Mouse (Mus musculus): ENCODE results near the gene Morn2.

Gene Morn2

DNA sequence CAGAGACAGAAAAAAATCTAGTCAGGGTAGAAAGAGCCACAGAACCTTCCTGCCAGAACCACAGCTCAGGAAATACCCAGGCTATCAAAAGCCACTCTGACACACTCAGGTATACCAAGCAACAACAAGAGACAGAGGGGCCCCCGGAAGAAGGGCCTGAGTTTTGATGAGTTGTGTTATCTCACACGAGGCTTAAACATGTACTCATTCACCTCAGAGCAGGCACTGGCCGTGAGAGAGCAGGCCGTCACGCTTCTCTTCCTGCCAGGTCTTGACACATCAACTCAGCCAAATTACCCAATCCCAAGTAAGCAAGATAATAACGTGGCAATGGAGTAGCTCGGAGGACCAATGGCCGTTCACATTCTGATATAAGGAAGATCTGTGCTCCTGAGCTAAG, 33.7 kb downstream of the Morn2 start:
- no peak for DNase-seq (ENCODE audit: low read depth, low spot score)

DNA sequence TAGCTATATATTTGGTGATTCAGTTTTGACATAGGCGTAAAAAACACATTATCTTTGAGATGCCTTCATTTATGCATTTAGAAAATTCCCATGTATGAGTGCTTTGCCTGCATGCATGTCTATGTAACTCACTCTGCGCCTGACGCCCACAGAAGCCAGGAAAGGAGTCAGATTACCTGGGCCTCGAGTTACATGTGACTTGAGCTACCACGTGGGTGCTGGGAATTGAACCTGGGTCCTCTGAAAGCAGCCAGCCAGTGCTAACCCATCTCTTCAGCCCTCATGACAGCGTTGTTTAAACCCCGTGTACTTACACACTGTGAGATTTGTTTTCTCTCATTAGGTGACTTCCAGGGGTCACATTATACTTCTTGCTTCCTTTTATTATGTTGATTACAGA, 34.5 kb downstream of the Morn2 start:
- DNase-seq (ENCODE audit: low read depth, low spot score) = no peak

DNA sequence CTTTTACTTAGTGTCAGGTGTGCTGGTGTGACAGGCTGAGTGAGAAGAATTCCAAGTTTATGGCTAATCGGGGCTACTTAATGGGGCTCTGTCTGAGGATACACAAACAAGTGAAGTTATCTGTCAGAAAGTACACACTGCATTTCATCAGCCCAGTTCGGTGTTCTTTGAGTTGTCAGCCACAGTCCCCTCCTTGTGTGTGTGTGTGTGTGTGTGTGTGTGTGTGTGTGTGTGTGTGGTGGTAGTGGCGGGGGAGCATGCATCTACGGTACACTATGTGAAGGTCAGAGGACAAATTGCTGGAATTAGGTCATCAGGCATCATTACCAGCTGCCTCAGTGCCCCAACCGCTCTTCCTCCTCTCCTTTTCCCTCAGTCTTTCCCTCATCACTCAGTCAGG, 35.5 kb downstream of the Morn2 start:
- DNase-seq (ENCODE audit: low read depth, low spot score) = no peak

DNA sequence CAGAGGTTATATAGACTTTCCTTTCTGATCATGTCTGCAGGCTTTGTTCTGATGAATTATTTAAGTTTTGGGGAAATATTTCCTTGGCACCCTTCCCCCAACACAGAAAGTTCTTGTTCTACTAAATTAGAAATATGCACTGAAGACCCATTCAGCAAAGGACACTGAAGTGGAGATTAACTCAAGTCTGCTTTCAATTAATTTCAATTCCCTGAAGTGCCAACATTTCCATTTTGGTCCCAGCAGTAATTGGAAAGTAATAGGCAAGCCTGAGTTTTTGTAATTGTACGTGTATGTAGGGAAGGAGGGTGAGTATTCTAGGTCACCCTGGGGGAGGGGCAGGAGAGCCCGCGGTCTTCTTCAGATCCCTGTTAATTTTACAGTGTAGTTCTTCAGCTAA, 36.4 kb downstream of the Morn2 start:
- no peak for DNase-seq (ENCODE audit: low read depth, low spot score)

DNA sequence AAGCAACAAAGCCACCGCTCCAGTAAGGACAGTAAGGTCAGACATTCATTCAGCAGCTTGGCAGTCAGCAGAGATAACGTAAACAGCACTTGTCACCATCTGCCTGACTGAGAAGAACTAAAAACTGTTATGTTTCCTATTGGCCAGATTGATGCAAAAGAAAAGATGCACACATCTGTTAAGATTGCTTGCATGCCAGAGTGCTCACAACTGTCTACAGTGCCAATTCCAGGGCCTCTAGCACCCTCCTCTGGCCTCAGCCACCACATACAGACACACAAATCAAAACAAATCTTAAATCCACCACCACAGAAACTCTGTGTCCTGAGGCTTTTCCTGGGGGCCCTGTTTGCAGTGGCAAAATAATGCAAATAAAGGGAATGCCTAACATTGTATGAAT, 42.4 kb downstream of the Morn2 start:
- no peak for DNase-seq (ENCODE audit: low read depth, low spot score)

DNA sequence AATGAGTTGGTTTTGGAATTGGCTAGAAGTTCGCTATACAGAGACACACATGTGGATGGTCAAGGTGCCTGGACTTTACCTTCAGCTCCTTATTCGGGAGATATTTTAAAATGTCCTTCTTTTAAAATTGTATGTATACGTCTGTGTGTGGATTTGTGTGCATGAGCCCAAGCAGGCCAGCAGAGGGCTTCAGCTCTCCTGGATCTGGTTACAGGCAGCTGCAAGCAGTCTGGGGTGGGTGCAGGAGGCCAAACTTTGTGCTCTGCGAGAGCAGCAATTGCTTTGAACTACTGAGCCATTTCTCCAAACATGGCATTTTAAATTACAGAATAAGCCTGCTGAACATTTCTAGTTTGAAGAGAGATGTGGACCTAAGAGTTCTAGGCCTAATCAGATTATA, 55.3 kb downstream of the Morn2 start:
- DNase-seq (ENCODE audit: low read depth, low spot score) = no peak

DNA sequence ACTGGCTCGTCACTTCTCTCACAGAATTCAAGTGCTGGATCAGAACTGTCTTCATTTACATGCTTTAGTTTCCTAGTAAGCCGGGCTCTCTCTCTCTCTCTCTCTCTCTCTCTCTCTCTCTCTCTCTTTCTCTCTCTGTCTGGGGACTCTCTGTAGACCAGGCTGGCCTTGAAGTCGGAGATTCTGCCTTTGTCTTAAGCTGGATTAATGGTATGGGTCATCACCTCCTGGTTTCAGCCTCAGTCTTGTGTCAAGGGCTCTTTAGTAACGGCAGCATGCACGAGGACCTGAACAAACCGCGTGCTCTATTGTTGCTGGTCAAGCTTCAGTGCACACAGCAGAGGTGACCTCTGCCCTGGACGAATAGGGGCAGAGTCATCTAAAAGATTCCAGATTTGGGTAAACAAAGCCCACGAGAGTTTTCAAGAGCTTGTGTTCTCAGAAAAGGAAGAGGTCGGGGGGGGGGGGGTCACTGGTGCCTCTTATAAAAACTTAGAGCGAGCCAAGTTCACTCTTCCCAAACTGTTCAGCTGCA, 56.7 kb downstream of the Morn2 start:
- DNase-seq (ENCODE audit: low read depth, low spot score) = no peak

All from embryo, embryonic 11.5 days (tissue).